Mouse (Mus musculus): ENCODE measurements around the gene Dock6.

DNA sequence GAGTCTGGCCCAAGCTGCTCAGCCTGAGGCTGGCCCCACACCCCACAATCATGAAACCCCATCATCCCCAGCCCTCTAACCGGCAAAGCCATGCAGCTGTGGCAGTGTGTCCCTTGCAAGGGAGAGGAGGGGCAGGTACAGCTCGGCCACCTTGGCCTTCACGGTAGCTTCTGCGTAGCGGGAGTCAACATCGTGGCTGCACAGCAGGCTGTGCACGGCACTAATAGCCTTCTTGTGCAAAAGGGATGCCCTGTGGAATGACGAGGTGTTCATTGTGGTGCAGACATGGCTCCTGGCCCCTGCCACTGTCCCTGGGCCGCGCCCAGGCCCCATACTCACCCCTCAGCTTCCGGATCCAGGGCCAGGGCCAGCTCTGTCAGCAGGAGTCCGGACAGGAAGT is 32.3 kb downstream of the Dock6 start:
- no peak for TF ChIP-seq CTCF (IDR thresholded peaks at IDR 0.05; ENCODE audit: low read depth)
- no peak for TF ChIP-seq EP300 (optimal IDR thresholded peaks at IDR 0.05)

Measured in stomach, postnatal 0 days (tissue).